Mouse (Mus musculus): ENCODE measurements around the gene 4930544D05Rik. TPM values are rescaled to one million over a fixed set of nuclear protein-coding genes. Genes with fewer than 3 reads are reported as not detected.

Gene 4930544D05Rik
- total RNA-seq, 2 experiments from 2014 or later = not detected

DNA sequence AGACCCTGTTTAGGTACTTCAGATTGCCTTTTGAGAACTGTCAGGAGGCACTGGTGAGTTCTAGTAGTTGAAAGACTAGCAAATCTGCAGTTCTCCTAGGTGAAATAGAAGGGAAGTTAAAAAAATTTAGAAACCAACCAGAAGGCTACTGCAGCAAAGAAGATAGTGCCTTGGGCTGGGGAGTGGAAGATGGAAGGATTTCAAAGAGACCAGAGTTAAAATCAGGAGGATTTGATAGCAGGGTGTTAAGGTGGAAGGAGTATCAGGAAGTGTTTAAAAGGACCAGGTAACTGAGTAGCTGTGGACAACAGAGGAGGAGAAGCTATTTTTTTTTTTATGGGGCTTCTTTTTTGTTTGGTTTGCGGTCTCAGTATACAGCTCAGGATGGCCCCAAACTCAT lies 22.1 kb downstream of the 4930544D05Rik start:
- no peak for DNase-seq (ENCODE audit: low spot score)
- intact Hi-C loops (cut with DNase I) = no loop called here

DNA sequence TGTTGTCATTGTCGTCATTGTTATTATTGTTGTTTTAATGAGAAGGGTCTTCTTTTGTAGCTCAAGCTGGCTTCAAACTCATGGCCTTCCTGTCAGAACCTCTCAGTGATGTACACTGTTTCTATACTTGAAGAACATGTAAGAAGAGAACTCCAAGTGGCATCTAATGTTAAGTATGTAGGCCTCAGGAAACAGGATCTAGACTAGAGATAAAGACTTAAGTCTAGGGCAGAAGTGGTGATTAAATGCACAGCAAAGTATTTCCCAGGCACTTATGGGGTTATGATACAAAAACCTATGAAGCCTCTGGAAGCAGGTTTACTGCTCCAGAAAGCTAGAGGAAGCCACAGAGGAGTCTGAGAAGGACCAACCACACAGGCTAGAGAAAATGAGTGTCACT lies 22.6 kb downstream of the 4930544D05Rik start:
- intact Hi-C loops (cut with DNase I) = no loop called here
- no peak for DNase-seq (ENCODE audit: low spot score)

DNA sequence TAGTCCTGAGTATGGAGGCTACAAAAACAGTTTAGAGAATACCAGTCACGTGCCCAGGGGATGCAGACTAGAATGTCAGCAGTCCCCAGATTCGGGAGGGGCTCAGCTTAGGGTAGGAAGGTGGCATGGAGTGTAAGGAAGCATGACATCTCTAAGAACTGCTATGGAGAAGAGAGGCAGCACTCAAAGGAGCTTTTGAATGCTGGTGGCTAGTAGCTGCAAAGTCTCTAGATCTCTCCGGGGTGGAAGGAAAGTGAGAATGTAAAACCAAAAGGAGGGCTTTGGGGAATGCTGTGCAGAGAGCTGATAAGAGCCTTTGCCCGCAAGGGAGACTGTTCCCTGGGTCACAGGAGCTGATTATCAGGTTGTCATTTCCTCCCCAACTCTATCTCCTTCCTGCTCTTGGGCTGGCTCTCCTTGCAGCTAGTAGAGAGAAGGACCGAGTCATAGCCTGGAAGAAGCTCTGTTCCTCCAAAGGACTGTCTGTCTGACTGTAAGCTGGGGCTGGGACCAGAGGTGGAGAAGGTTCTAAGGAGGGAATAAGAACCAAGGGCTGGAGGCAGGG lies 23.1 kb downstream of the 4930544D05Rik start, which contains the start of gene Gp1ba:
Gp1ba (plus strand) TSS at position 409 of the 565 bp plus-strand sequence.
- intact Hi-C loops (cut with DNase I) = no loop called here
- DNase-seq (ENCODE audit: low spot score) = no peak

DNA sequence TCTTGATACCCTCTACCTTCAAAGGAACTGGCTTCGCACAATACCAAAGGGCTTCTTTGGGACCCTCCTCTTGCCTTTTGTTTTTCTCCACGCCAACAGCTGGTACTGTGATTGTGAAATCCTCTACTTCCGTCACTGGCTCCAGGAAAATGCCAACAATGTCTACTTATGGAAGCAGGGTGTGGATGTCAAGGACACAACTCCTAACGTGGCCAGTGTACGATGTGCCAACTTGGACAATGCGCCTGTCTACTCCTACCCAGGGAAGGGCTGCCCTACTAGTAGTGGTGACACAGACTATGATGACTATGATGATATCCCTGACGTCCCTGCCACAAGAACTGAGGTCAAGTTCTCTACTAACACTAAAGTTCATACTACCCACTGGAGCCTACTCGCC lies 24.3 kb downstream of the 4930544D05Rik start:
- intact Hi-C loops (cut with DNase I) = no loop called here
- no peak for DNase-seq (ENCODE audit: low spot score)

DNA sequence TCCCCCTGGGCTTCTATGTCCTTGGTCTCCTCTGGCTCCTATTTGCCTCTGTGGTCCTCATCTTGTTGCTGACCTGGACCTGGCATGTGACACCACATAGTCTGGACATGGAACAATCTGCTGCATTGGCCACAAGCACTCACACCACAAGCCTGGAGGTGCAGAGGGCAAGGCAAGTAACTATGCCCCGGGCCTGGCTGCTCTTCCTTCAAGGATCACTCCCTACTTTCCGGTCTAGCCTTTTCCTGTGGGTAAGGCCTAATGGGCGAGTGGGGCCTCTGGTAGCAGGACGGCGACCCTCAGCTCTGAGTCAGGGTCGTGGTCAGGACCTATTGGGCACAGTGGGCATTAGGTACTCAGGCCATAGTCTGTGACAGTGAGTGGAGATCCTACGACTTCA lies 25.6 kb downstream of the 4930544D05Rik start:
- intact Hi-C loops (cut with DNase I) = no loop called here
- no peak for DNase-seq (ENCODE audit: low spot score)

DNA sequence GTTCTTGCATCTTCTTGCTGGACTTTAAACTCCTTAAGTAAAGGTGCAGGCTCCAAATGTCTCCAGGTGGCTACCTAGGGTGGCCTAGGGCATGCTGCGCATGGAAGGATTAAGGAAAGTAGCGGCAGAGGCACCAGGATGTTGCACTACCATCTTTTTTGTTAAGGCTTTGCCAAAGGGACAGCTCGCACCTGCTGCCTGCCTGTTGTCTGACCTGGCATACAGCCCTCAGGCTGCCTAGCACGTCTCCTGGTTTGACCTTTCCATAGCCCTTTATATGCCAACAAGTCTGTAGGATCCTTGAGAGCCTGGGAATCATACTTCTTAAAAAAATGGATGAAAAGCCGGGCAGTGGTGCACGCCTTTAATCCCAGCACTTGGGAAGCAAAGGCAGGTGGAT lies 27.4 kb downstream of the 4930544D05Rik start:
- intact Hi-C loops (cut with DNase I) = no loop called here
- no peak for DNase-seq (ENCODE audit: low spot score)

DNA sequence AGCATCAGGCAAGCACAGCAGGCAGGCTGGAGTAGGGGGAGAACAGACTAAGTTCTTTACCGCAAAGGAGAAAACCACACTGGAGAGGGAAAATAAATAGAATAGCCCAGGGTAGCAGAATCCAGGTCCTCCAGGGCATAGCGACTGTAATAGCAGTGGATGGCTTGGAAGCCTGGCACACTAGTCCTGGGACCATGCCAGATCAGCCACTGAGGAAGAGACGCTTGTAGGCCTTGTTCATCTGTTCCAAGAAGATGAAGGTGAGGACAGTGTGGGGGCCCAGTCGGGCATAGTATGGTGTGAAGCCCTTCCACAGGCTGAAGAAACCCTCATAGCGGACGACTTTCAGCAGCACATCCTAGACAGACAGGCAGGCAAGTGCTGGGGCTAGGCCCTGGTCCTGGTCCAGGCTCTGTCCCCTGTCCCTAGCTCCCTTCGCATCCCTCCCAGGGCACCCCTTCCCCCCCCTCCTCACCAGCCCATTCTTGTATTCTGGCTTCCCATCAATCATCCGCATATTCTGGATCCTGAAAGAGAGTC lies 29.0 kb downstream of the 4930544D05Rik start:
- DNase-seq (ENCODE audit: low spot score) = no peak
- intact Hi-C loops (cut with DNase I) = no loop called here

DNA sequence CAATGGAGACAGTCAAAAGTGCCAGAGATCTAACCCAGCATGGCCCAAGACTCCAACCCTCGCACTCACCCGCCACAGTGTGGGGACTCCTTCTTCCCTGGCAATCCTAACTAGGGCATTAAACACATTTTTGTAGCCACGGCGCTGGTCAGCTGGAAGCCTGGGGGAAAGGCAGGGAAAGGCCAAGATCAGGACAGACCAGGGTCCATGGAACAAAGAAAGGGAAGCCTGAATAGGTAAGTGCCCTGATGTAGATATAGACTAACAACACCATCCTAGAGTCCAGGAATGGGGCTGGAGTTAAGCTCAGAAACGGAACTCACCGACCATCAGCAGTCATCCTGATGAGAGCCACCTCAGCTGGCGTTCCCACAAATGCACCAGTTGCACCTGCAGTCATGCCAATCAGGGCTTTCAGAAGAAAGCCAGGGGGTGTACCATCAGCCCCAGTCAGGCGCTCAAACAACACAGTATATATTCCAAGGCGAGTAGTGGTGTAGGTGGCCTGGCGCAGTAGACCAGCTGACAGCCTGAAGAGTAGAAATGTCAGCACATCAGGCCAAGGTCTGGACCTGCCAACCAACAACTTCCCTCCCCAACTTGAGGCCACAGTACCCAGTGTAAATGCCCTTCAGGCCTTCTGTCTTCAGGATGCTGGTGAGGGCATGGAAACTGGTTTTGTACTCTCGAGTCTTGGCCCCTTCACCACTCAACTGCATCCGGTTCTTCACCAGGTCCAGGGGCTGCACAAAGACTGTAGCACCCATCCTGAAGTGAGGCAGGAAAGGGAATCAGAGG lies 30.0 kb downstream of the 4930544D05Rik start:
- intact Hi-C loops (cut with DNase I) = loop anchor here (2.0 kb wide), 1 partner anchor 57 kb away; no protein-coding TSS in a partner anchor
- no peak for DNase-seq (ENCODE audit: low spot score)

DNA sequence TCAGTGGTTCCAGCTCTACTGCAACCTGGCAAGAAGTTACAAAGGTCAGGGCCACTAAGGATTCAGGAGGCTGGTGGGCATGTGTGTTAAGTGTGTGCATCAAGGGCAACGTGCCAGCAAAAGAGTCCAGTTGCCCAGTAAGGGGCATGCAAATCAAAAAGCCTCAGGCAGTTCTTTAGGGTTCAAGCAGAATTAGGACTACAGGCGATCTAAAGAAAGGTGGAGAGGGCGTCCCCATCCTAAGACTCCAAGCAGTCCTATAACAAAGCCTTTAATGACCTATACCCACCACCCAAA lies 30.6 kb downstream of the 4930544D05Rik start:
- intact Hi-C loops (cut with DNase I) = loop anchor here (2.0 kb wide), 1 partner anchor 57 kb away; no protein-coding TSS in a partner anchor
- no peak for DNase-seq (ENCODE audit: low spot score)

DNA sequence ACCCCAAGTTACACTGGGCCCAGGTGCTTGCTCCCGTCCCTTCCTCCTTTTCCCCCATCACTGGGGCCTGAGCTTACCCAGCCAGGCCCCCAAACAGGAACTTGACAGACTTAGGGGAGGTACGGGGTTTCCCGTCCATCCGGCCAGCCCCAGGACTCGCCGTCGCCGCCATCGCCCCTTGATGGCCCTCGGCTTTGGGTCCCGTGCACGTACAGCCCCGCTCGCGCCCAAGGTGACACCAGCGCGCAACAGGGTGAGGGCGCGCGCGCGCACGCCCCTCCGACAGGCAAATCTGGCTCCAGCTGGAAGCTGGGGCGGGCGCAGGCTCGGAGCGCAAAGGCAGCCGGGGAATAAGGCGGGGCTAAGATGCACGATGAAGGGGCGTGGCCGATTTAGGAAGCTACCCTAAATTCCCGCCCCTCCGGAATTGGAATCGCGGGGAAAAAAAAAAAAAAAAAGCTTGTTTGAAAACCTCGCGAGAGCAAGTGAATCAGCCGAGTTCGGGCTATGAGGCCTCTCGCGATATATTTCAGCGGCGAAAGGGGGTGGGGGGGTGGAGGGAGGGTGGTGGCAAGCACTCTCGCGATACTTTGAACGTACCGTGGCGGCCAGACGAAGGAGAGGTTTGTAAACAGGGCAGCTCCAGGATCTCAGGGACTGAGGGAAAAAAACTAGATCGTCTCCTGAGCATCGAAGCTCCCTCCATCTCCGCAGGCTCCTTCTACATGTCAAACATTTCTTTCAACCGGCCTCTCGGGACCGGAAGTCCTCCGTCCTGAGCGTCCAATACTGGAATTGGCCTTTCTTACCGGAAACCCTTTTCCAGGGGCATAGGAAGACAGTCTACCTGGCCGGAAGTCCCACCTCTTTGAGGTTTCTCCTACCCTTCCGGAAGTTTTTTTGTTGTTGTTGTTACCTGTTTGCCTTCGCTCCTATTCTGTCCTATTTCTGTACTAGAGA lies 31.3 kb downstream of the 4930544D05Rik start, which contains the start of the genes Rnf167 and Slc25a11:
Rnf167 (plus strand) TSS at position 545 of the 960 bp plus-strand sequence.
Slc25a11 (minus strand) TSS at position 789 of the 960 bp plus-strand sequence.
- peak; percentile 94 for DNase-seq (ENCODE audit: low spot score)
- intact Hi-C loops (cut with DNase I) = loop anchor here (2.0 kb wide), 1 partner anchor 56 kb away; no protein-coding TSS in a partner anchor

DNA sequence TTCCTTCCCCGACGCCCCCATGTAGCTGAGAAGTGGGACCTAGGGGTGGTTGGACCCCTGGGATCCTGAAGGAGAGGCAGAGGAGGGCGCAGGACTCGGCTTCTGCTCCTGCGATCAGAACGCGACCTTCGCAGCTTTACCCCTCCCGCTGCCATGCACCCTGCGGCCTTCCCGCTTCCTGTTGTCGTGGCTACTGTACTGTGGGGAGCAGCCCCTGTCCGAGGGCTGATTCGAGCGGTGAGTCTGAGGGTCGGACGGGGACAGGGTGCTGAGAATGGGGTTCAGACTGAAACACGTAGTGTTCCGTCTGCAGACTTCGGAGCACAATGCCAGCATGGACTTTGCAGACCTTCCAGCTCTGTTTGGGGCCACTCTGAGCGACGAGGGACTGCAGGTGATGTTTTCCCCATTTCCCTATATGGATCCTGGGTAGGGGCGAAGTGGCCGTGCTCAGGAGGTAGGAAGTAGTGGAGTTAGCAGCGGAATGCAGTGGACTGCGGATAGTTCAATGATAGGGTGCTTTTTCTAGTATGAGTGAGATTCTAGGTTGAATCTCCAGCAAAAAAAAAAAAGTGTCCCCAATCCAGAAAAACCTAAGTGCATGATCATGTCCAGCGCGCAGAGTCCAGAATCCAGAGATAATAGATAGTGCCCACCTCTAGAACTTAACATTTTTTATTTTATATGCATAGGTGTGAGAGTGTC lies 32.2 kb downstream of the 4930544D05Rik start:
- no peak for DNase-seq (ENCODE audit: low spot score)
- intact Hi-C loops (cut with DNase I) = loop anchor here (2.0 kb wide), 1 partner anchor 55 kb away; no protein-coding TSS in a partner anchor

DNA sequence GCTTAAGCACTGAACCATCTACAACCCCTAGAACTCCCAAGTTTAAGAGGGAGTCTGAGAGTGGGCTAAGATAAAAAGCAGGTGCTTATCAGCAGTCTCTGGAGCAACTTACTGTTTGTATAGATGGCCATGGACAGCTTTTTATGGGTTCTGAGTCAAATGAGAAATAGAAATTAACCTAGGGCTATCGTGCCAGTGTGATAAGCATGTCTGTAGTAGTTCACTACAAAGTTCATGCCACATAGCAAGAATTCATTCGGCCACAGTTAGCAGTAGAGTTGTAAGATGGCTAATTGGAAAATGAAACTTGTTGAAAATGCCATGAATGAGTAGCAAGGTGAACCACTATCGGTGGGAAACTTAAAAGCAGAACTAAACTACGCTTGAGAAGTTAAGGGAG lies 32.9 kb downstream of the 4930544D05Rik start:
- intact Hi-C loops (cut with DNase I) = no loop called here
- no peak for DNase-seq (ENCODE audit: low spot score)

DNA sequence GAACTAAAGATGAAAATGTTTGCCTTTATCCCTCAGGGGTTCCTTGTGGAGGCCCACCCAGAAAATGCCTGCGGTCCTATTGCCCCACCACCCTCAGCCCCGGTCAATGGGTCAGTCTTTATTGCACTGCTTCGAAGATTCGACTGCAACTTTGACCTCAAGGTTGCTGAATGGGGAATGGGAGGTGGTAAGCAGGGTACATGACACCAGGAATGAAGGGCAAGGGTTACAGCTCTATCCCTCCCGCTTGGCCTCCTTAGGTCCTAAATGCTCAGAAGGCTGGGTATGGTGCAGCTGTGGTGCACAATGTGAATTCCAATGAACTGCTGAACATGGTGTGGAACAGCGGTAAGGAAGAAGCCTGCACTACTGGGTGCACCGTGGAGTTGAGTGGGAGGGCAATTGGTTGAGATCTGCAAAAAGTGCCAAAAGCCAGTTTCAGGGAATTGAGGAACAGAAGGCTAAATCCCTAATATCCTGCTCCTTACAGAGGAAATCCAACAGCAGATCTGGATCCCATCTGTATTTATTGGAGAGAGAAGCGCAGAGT lies 33.6 kb downstream of the 4930544D05Rik start:
- DNase-seq (ENCODE audit: low spot score) = no peak
- intact Hi-C loops (cut with DNase I) = no loop called here

DNA sequence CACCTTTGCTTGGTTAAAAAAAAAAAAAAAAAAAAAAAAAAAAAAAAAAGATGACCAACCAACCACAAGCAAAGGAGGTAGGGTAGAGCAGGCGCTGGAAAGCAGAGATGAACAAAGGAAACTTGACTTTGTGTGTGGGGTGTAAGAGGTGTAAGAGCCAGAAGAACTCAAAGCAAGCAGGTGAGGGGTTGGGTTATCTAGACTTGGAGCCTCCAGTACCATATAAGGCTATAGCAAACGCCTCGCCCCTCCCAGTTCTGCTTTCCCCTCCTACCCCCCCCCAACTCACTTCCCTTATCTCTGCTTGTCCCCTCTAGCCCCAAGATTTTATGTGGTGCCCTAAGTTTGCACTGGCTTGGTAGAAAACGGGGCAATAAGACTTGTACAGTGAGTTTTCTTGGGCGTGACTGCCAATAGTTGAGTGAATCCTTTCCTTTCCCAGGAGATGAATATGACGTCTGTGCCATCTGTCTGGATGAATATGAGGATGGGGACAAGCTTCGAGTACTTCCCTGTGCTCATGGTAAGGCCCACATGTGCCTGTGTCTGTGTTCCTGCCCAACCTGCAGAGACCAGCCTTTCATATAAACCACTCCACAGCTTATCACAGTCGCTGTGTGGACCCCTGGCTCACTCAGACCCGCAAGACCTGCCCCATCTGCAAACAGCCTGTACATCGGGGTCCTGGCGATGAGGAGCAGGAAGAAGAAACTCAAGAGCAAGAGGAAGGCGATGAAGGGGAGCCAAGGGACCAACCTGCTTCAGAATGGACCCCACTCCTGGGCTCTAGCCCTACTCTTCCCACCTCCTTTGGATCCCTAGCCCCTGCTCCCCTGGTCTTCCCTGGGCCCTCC lies 34.9 kb downstream of the 4930544D05Rik start:
- DNase-seq (ENCODE audit: low spot score) = no peak
- intact Hi-C loops (cut with DNase I) = loop anchor here (10.0 kb wide), 1 partner anchor 636 kb away; the partner anchor contains the start of genes Acadvl and Dlg4

DNA sequence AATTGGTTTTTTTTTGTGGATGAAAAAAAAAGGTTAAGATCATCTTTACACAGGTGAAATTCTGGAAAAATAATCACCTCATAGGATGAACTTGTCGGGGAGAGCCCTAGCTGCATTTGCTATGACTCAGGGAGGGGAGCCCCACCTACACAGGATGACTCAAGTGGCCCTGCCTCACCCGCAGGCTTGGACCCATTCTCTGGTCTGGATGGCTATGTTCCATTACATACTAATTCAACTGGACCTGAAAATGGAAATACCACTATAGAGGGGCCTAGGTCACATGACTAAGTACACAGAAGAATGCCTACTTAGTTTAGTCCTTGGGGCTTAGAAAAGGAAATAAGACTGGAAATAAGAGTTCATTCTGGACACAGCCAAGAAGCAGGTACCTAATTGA lies 35.7 kb downstream of the 4930544D05Rik start:
- intact Hi-C loops (cut with DNase I) = loop anchor here (10.0 kb wide), 1 partner anchor 637 kb away; the partner anchor contains the start of genes Acadvl and Dlg4
- DNase-seq (ENCODE audit: low spot score) = no peak

DNA sequence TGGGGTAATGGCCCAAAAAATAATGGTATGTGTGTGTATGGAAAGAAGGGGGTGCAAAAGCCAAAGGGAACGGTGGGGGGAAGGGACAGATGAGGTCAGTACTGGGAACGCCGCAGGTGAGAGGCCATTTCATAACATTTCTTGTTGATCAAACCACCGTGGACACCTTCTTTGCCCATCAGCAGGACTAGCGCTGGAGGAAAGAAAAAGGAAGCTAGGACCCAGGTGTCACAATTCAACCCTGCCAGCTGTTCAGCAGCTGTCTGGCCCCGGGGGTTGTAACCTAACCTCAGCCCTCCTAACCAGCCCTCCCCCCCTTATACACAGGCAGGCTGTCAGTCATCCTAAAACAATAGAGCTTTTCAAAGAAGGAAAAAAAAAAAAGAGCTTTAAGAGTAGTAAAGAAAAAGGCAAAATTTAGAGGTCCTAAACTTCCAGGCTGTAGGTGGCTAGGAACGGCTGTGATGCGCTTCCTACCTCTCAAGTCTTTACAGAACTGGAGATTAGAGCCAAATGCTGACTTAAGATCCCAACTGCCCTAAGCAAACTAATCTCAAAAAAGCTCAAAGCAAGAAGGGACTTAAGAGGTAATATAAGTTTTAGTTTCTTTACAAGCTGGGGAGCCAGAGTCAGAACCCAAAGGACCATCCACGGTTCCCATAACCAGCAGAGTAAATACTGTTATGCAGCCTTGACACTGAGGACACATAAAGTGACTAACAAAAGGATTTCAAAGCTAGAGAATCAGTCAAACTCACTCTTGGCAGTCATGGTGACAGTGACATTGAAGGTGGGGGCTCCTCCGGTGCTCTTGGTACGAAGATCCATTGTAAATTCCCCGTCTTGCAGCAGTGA lies 36.6 kb downstream of the 4930544D05Rik start:
- no peak for DNase-seq (ENCODE audit: low spot score)
- intact Hi-C loops (cut with DNase I) = loop anchor here (10.0 kb wide), 1 partner anchor 637 kb away; the partner anchor contains the start of genes Acadvl and Dlg4

DNA sequence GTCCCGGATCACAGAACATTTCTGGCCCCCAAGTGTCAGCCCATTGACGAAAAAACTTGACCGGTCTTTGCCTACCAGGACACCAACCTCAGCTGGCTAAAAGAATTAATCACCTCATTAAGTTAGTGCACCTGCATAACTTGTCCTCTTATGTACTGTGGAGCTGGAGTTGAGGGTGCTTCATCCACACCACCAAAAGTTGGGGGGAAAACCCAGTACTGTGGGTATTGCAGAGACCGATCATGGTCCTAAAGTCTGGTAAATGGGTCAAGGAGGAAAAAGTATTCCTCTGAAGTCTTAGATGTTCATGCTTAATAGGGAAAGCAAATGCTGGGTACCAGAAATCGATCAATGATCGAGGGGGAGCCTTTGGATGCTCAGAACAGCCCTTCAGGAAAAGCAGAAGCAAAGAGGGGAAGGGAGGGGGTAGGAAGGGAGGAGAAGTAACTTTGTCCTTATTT lies 37.3 kb downstream of the 4930544D05Rik start:
- no peak for DNase-seq (ENCODE audit: low spot score)
- intact Hi-C loops (cut with DNase I) = loop anchor here (10.0 kb wide), 1 partner anchor 638 kb away; the partner anchor contains the start of genes Acadvl and Dlg4
